Mouse (Mus musculus) heart, adult 2 months (tissue): ENCODE results near the gene Slc10a1.

Experiments
- CTCF ChIP-seq: fragments of 200-600 bp; IDR thresholded peaks from 2 replicates; pipeline ENCODE4 v1.8.1; 2022; ENCODE audit warnings: antibody characterized with exemption, mild to moderate bottlenecking, moderate library complexity
- POLR2A ChIP-seq: fragments of 200-500 bp; IDR thresholded peaks from 2 replicates; pipeline ENCODE4 v1.6.1; 2011; ENCODE audit warnings: mild to moderate bottlenecking, low read depth, low read length, control low read depth; ENCODE audit not compliant: insufficient read depth

- TF ChIP-seq POLR2A (no peak), CTCF (no peak)
Observed at GRCm38 (mm10) chr12:80926550-80926949, 42.0 kb downstream of the Slc10a1 start.
